Mouse (Mus musculus) liver, embryonic 15.5 days (tissue): Measurements from ENCODE around the gene Mrgprf. TPM values are rescaled to one million over a fixed set of nuclear protein-coding genes. Genes with fewer than 3 reads are reported as not detected.

ENCODE experiments used
- ATAC-seq: fragments of 200-750 bp; cut with Nextera tagmentation; 2 replicates; pipeline ENCODE4 v1.8.0; 2017; ENCODE audit warnings: moderate number of reproducible peaks, mild to moderate bottlenecking, moderate library complexity; ENCODE audit not compliant: insufficient read depth
- H3K27ac ChIP-seq: fragments of 300-500 bp; sonication (generic); replicated peaks from 2 replicates; pipeline ENCODE4 v1.5.1; 2015; ENCODE audit warnings: mild to moderate bottlenecking, inconsistent platforms
- H3K27me3 ChIP-seq: fragments of 300-500 bp; sonication (generic); 2 replicates; pipeline ENCODE4 v1.6.1; 2015; ENCODE audit warnings: mild to moderate bottlenecking, inconsistent platforms
- H3K36me3 ChIP-seq: fragments of 300-500 bp; sonication (generic); replicated peaks from 2 replicates; pipeline ENCODE4 v1.6.1; 2015; ENCODE audit warnings: moderate library complexity, mild to moderate bottlenecking, inconsistent platforms
- H3K4me1 ChIP-seq: fragments of 300-500 bp; sonication (generic); replicated peaks from 2 replicates; pipeline ENCODE4 v1.6.1; 2015; ENCODE audit warnings: inconsistent platforms
- H3K4me2 ChIP-seq: fragments of 300-500 bp; sonication (generic); 2 replicates; pipeline ENCODE4 v1.6.1; 2015; ENCODE audit warnings: moderate library complexity, mild to moderate bottlenecking, inconsistent platforms
- H3K4me3 ChIP-seq: fragments of 300-500 bp; sonication (generic); replicated peaks from 2 replicates; pipeline ENCODE4 v1.5.1; 2015; ENCODE audit warnings: mild to moderate bottlenecking, inconsistent platforms
- H3K9ac ChIP-seq: fragments of 300-500 bp; sonication (generic); 2 replicates; pipeline ENCODE4 v1.6.1; 2015; ENCODE audit warnings: moderate library complexity, mild to moderate bottlenecking, inconsistent platforms
- H3K9me3 ChIP-seq: fragments of 300-500 bp; sonication (generic); replicated peaks from 2 replicates; pipeline ENCODE4 v1.6.1; 2016; ENCODE audit warnings: inconsistent platforms
- WGBS: fragments of 180-500 bp; shearing (Covaris S2); methylation state at CpG from one replicate; pipeline ENCODE4 v1.1.7; 2015; ENCODE audit warnings: mixed read lengths; ENCODE audit not compliant: insufficient replicate concordance; 5-methylcytosine and 5-hydroxymethylcytosine counted together
- polyA plus RNA-seq: library from polyadenylated mRNA; unstranded; fragments of >200 nt; fragmentation: Nextera tagmentation; extraction: Ambion mirVana; gene quantifications from 2 replicates; pipeline ENCODE4 v1.2.1, GENCODE M21; 2015

Mrgprf gene
- polyA plus RNA-seq, 1 experiment from 2014 or later: 0.12 TPM

DNA sequence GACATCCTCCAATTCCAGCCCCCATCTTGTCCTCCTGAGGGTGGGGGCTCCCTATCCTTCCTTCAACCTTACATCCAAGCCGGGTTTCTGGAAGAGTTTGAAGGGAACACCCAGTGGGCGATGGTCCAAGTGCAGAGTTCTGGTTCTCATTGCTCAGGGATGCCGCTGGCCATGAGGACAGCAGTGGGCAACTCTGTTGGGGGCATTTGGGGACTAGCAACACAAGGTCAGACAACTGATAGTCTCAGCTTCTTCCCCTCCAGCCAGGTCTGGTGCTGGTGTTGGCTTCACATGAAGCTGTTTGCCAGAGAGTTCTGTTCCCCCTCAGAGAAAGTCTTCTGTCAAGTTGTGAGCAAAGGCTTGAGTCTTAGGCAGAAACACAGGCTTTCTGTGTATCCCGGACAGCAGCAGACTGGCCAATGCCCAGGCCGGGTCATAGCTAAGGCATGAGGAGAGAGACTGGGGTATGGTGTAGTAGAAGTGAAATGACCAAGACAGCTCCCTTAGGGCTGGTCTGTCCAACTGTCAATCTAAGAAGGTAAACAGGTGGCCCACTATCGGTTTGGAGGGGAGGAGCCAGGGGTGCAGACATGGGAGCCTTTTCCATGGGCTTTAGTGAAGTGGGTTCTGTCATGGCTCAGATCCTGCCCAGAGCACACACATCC, 845 bp downstream of the Mrgprf start:
- 59% methylated on average over 6 of the region's 6 CpGs for WGBS
- peaks cover 12% of the 10 kb centered on the region for H3K4me1 ChIP-seq
- H3K4me2 ChIP-seq: no peak overlapping the region
- no peaks in the 10 kb centered on the region for H3K9me3 ChIP-seq
- H3K27me3 ChIP-seq: no peaks in the 10 kb centered on the region
- no peaks in the 10 kb centered on the region for H3K36me3 ChIP-seq
- H3K27ac ChIP-seq: no peak overlapping the region
- no peak for ATAC-seq
- no peak overlapping the region for H3K4me3 ChIP-seq
- H3K9ac ChIP-seq: no peak overlapping the region

DNA sequence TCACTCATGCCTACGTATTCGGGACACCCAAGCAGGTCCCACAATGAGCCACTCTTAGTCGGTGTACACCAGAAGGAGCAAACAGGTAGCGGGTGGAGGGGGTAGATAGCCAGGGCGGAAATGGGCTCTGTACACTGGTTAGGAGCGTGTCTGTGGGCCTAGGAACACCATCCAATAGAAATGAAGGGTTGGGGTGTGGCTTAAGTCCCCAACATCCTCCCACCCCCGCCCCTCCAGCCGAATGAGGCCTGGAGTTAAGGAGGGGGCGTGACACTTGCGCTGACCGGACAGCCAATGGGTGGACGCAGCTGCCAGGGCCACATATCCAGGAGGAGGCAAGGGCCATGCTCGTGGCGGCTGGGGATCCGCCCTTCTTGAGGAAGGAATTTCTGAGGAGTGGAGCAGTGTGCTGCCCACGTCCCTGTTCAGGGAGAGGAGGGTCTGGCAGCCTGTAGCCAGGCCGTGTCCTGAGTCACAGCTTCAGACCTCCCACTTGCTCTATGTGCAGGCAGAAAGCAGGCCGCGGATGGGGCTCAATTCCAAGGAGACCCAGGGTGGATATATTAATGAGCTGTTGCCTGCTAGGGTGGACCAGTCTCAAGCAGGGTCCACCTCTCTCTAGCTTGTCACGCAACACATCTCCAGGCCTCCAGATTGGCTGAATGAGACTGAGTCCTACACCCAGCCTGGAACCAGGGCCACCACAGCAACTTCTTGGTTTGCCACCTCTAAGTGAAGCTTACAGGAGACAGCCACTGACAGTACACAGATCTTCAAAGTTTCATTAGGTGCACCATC, 2.1 kb downstream of the Mrgprf start:
- Histone ChIP-seq H3K4me1 (peaks cover 12% of the 10 kb centered on the region), H3K27me3 (no peaks in the 10 kb centered on the region), H3K9me3 (no peaks in the 10 kb centered on the region), H3K36me3 (no peaks in the 10 kb centered on the region), H3K27ac (no peak overlapping the region), H3K9ac (no peak overlapping the region), H3K4me3 (no peak overlapping the region), H3K4me2 (peak overlapping the region; percentile 48)
- WGBS: 13% methylated on average over 20 of the region's 20 CpGs
- ATAC-seq: peak; percentile 88

DNA sequence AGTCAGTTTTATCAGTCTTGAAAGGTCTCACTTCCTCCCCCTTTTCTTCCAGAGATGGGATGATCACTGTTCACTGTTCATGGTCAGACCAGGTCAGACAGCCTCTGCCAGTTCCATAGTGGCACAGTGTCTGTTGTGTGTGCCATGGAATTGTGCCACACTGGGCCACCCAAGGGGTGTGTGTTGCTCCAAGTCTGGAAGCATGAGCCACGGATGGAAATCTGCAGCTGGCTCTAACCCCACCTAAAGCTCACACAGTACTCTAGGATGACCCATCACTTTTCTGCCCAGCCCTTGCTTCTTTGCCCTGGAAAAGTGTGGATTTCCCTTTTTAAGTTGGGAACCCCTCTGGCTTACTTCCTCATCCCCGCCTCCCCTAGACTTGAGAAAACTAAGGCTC, 3.5 kb downstream of the Mrgprf start:
- no peaks in the 10 kb centered on the region for H3K36me3 ChIP-seq
- ATAC-seq: no peak
- no peaks in the 10 kb centered on the region for H3K9me3 ChIP-seq
- no peak overlapping the region for H3K4me2 ChIP-seq
- peaks cover 12% of the 10 kb centered on the region for H3K4me1 ChIP-seq
- WGBS: 46% methylated on average over 2 of the region's 2 CpGs
- H3K9ac ChIP-seq: no peak overlapping the region
- H3K4me3 ChIP-seq: no peak overlapping the region
- H3K27me3 ChIP-seq: no peaks in the 10 kb centered on the region
- no peak overlapping the region for H3K27ac ChIP-seq

DNA sequence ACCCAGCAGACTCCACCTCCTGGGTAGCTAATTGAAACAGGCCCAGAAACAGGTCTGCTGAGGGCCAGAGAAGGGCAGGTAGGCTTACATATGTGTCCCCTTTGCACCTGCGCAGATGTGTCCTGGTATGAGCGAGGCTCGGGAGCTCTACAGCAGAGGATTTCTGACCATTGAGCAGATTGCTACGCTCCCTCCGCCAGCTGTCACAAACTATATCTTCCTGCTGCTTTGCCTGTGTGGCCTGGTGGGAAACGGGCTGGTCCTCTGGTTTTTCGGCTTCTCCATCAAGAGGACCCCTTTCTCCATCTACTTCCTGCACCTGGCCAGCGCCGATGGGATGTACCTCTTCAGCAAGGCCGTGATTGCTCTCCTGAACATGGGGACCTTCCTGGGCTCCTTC, 7.0 kb downstream of the Mrgprf start:
- no peaks in the 10 kb centered on the region for H3K36me3 ChIP-seq
- 80% methylated on average over 10 of the region's 10 CpGs for whole genome bisulfite sequencing
- no peak overlapping the region for H3K4me2 ChIP-seq
- H3K9me3 ChIP-seq: no peaks in the 10 kb centered on the region
- peaks cover 5% of the 10 kb centered on the region for H3K4me1 ChIP-seq
- no peak for ATAC-seq
- no peak overlapping the region for H3K9ac ChIP-seq
- H3K27ac ChIP-seq: no peak overlapping the region
- H3K27me3 ChIP-seq: no peaks in the 10 kb centered on the region
- H3K4me3 ChIP-seq: no peak overlapping the region

DNA sequence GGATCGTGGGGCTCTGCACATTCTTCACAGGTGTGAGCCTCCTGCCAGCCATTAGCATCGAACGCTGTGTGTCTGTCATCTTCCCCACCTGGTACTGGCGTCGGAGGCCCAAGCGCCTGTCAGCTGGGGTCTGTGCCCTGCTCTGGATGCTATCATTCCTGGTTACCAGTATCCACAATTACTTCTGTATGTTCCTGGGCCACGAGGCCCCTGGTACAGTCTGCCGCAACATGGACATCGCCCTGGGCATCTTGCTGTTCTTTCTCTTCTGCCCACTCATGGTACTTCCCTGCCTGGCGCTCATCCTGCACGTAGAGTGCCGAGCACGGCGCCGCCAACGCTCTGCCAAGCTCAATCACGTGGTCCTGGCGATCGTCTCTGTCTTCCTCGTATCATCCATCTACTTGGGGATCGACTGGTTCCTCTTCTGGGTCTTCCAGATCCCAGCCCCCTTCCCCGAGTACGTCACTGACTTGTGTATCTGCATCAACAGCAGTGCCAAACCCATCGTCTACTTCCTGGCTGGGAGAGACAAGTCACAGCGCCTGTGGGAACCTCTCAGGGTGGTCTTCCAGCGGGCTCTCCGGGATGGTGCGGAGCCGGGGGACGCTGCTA, 7.5 kb downstream of the Mrgprf start:
- H3K4me3 ChIP-seq: no peak overlapping the region
- H3K4me1 ChIP-seq: no peaks in the 10 kb centered on the region
- no peak for ATAC-seq
- no peaks in the 10 kb centered on the region for H3K36me3 ChIP-seq
- no peak overlapping the region for H3K27ac ChIP-seq
- no peak overlapping the region for H3K9ac ChIP-seq
- 59% methylated on average over 30 of the region's 30 CpGs for WGBS
- H3K9me3 ChIP-seq: no peaks in the 10 kb centered on the region
- H3K27me3 ChIP-seq: no peaks in the 10 kb centered on the region
- no peak overlapping the region for H3K4me2 ChIP-seq

DNA sequence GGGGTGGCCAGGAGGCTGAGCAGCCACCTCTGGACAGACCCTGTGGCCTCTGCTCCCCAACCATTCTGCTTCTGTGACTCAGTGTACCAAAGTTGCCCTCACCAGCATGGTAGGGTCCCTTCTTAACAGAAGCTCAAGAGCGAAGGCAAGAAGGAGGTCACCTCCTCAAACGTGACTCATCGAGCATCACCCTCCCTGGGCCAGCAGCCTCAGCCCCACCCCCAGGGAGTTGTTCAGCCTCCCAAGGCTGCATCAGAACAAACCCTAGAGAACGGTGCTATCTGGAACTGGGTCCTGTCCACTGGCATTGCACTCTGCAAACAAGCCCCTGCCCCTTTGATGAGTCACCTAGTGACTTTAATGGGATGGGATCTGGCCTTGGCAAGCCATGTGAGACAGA, 8.2 kb downstream of the Mrgprf start:
- no peaks in the 10 kb centered on the region for H3K9me3 ChIP-seq
- H3K4me1 ChIP-seq: no peaks in the 10 kb centered on the region
- 44% methylated on average over 4 of the region's 4 CpGs for WGBS
- no peak overlapping the region for H3K27ac ChIP-seq
- H3K36me3 ChIP-seq: no peaks in the 10 kb centered on the region
- H3K4me2 ChIP-seq: no peak overlapping the region
- no peak overlapping the region for H3K9ac ChIP-seq
- no peak overlapping the region for H3K4me3 ChIP-seq
- H3K27me3 ChIP-seq: no peaks in the 10 kb centered on the region
- ATAC-seq: no peak

DNA sequence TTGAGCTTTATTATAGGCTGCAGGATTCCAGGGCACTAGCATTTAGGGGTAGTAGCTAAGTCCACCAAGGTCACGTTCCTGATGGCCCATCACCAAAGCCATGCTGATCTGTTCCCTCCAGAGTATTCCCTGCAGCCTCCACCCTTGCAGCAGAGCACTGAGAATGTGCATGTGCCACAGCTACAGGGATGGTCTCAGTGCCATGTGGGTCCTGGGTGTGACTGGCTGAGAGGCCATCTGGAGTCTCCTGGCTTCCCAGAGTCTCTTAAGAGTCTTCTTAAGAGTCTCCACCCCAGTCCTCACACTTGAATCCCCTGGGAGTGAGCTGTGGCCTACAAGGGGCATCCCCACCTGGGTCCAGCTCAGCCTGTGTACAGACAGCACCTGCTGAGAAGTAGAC, 9.2 kb downstream of the Mrgprf start:
- H3K4me3 ChIP-seq: no peak overlapping the region
- H3K9ac ChIP-seq: no peak overlapping the region
- no peak overlapping the region for H3K4me2 ChIP-seq
- no peaks in the 10 kb centered on the region for H3K9me3 ChIP-seq
- ATAC-seq: no peak
- no peaks in the 10 kb centered on the region for H3K27me3 ChIP-seq
- H3K36me3 ChIP-seq: no peaks in the 10 kb centered on the region
- no peak overlapping the region for H3K27ac ChIP-seq
- WGBS: 56% methylated on average over 1 of the region's 1 CpGs
- no peaks in the 10 kb centered on the region for H3K4me1 ChIP-seq

DNA sequence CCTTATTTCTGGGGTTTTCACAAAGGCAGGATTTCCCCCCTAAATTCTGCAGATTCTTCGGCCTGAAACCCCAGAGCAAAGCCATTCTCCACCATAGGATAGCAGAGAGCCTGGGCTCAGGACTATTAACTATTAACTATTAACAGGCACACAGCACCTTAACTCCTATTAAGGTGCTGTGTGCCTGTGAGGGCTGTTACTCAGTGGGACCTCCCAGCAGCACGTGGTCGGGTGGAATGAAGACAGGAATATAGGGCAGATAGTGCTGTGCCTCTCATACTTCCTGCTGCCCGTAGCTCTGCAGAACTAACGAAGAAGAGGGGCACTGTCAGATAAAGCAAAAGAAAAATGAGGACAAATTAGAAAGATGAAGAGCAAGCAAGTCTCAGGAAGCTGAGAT, 9.9 kb downstream of the Mrgprf start:
- H3K4me3 ChIP-seq: no peak overlapping the region
- H3K27ac ChIP-seq: no peak overlapping the region
- ATAC-seq: no peak
- no peaks in the 10 kb centered on the region for H3K4me1 ChIP-seq
- H3K27me3 ChIP-seq: no peaks in the 10 kb centered on the region
- no peak overlapping the region for H3K4me2 ChIP-seq
- 24% methylated on average over 5 of the region's 5 CpGs for WGBS
- no peak overlapping the region for H3K9ac ChIP-seq
- H3K9me3 ChIP-seq: no peaks in the 10 kb centered on the region
- H3K36me3 ChIP-seq: no peaks in the 10 kb centered on the region

DNA sequence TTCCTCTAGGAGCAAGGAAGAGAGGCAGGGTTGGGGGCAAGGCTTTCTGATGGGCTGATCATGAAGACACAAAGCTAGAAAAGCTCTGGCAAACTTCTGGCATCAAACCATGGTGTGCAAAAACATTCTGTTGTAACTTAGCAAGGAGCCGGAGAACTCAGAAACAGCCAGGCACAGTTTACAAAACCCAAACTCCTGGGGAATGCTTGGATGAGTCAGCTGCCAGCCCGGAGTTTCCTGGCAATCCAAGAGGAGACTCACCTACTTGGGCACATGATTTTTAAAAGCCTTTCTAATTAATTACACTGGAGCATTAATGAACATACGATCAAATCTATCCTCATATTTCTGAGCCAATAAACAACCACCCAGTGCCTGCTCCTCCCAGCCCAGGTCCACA, 11.5 kb downstream of the Mrgprf start:
- H3K9me3 ChIP-seq: no peaks in the 10 kb centered on the region
- WGBS: 58% methylated on average over 3 of the region's 3 CpGs
- no peak overlapping the region for H3K27ac ChIP-seq
- ATAC-seq: no peak
- H3K36me3 ChIP-seq: no peaks in the 10 kb centered on the region
- no peaks in the 10 kb centered on the region for H3K4me1 ChIP-seq
- H3K4me2 ChIP-seq: no peak overlapping the region
- no peak overlapping the region for H3K4me3 ChIP-seq
- H3K27me3 ChIP-seq: no peaks in the 10 kb centered on the region
- no peak overlapping the region for H3K9ac ChIP-seq

DNA sequence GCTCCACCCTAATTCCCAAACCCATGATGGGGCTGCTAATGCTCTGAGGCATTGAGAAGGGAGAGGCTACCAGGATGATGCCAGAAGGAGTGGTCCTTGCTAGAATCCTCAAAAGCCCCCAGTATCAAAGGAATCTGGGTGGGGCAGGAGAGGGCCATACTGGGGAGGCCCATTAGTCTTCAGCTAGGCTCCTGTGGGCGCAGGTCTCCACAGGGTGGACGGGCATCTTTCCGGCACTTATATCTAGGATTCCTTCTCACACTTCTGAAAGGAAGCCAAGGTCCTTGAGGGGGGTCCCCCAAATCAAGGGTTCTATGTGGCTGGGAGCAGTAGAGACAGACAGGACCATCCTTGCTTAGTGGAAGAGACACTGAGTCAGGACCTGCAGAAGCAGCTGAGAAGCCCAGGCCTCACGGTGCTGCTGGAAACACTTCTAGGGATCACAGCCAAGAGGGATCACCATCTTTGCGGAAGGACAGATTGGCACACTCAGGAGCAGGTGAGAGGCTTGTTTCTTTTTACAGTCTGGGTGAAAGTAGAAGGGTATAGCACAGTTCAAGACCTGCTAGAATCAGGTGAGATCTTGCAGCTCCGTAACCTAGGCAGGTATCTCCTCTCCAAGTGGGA, 14.3 kb downstream of the Mrgprf start, which contains the start of gene Mrgprd:
Mrgprd (plus strand) TSS at position 51 of the 627 bp plus-strand sequence.
- WGBS: 65% methylated on average over 6 of the region's 6 CpGs
- ATAC-seq: no peak
- H3K9ac ChIP-seq: no peak within 1 kb of the TSS
- no peak within 1 kb of the TSS for H3K4me3 ChIP-seq
- H3K27me3 ChIP-seq: no peaks in the 10 kb centered on the region
- H3K27ac ChIP-seq: no peak within 1 kb of the TSS
- no peaks in the 10 kb centered on the region for H3K4me1 ChIP-seq
- no peak within 1 kb of the TSS for H3K4me2 ChIP-seq
- no peaks in the 10 kb centered on the region for H3K9me3 ChIP-seq
- H3K36me3 ChIP-seq: no peaks in the 10 kb centered on the region

DNA sequence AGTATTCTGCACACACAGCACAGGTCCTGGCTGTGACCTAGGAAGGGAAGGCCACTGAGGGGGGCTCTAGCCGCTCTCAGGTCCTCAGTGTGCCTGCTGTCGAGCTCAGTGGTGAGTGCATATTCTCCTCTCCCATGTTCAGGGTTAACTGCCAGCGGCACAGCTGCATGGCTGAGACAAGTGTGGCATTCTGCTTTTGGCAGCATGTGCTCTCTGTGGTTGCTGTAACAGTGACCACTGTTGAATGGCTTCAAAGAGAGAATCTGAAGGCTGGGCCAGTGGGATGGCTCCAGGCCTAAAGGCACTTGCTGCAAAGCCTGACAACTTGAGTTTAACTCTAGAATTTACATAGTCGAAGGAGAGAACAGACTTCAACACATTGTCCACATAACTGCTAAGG, 16.9 kb downstream of the Mrgprf start:
- no peak overlapping the region for H3K27ac ChIP-seq
- no peak overlapping the region for H3K4me2 ChIP-seq
- H3K4me1 ChIP-seq: no peaks in the 10 kb centered on the region
- H3K9ac ChIP-seq: no peak overlapping the region
- H3K9me3 ChIP-seq: no peaks in the 10 kb centered on the region
- H3K36me3 ChIP-seq: no peaks in the 10 kb centered on the region
- no peak overlapping the region for H3K4me3 ChIP-seq
- 53% methylated on average over 4 of the region's 4 CpGs for WGBS
- no peak for ATAC-seq
- H3K27me3 ChIP-seq: peaks cover 3% of the 10 kb centered on the region; the same call in 1 of the 2 replicates
